Mouse (Mus musculus): ENCODE measurements around the gene Supt3. TPM values are rescaled to one million over a fixed set of nuclear protein-coding genes. Genes with fewer than 3 reads are reported as not detected.

Gene Supt3
- total RNA-seq, 4 experiments from 2014 or later: 9.9 to 20.2 (median 15.0) TPM

DNA sequence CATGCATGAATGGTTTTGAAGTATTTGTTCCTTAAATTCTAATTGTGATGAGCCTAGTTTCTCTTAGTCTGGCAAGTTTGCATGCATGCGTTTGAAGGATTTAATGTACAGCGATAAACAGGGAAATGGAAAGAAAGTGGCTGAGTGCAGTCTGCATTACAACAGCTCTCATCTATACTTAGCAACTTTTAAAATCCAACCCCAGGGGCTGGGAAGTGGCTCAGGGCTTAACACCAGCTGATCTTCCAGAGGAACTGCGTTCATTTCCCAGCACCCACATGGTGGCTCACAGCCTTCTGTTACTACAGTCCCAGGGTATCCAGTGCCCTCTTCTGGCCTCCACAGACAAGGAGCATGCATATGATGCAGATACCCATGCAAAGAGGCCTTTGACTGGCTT, 346.9 kb downstream of the Supt3 start:
- DNase-seq (ENCODE audit: low spot score in 2 of 2): no peak

GRCm38 (mm10) chr17:45128611-45129010, 351.7 kb downstream of the Supt3 start:
- no peak for DNase-seq (ENCODE audit: low spot score in 2 of 2)

- DNase-seq (ENCODE audit: low spot score in 2 of 2): no peak
Measured at GRCm38 (mm10) chr17:45133501-45134400, 356.8 kb downstream of the Supt3 start.

DNA sequence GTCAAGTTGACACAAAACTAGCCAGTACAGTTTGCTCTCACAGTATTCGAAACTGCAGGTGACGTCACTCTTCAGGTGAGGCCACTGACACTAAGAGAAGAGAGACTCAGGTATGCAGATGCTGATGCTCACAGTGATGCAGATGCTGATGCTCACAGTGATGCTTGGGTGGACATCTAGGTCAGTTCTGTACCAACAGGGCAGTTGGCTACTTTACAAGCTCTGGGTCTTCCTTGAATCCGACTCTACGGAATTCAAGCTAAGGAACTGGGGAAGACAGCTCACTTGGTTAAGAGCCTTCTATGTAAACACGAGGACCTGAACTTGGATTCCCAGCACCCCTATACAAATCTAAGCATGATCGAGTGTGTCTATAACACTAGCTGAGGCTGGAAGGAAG, 359.5 kb downstream of the Supt3 start:
- no peak for DNase-seq (ENCODE audit: low spot score in 2 of 2)

- no peak for DNase-seq (ENCODE audit: low spot score in 2 of 2)
Measured at GRCm38 (mm10) chr17:45143043-45143442, 366.1 kb downstream of the Supt3 start.

- DNase-seq (ENCODE audit: low spot score in 2 of 2): no peak
Measured at GRCm38 (mm10) chr17:45144656-45145055, 367.7 kb downstream of the Supt3 start.

DNA sequence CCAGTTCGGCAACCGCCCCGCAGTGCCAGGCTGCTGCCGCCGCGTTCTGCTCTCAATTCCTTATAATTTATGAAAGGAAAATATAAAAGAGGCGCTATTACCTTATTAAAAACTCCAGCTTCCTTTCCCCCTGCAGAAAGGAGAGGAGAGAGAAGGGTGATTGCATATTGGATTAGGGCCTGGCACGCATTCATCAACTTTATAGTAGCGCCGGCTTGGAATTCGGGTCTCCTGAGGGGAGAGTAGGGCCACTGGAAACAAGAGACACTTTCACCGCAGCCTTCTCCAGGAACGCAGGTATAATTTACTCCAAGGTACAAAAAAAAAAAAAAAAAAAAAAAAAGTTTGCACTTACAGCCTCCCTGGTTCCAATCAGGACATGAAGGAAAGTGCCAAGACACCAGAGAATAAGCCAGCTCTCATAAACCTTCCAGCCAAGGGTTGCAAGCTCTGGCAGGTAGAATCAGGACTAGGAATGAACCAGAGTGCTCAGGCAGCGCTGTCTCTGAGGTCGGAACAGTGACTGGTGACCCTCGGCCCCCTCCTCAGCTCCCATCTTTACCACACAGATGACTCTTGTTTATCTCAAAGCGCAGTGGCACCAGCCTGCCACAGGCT, 374.5 kb downstream of the Supt3 start:
- no peak for DNase-seq (ENCODE audit: low spot score in 2 of 2)

- DNase-seq (ENCODE audit: low spot score in 2 of 2): no peak
Measured at GRCm38 (mm10) chr17:45153721-45154120, 376.8 kb downstream of the Supt3 start.

GRCm38 (mm10) chr17:45158171-45158691, 381.3 kb downstream of the Supt3 start:
- no peak for DNase-seq (ENCODE audit: low spot score in 2 of 2)

GRCm38 (mm10) chr17:45160651-45161050, 383.7 kb downstream of the Supt3 start:
- DNase-seq (ENCODE audit: low spot score in 2 of 2): no peak

GRCm38 (mm10) chr17:45165741-45166140, 388.8 kb downstream of the Supt3 start:
- no peak for DNase-seq (ENCODE audit: low spot score in 2 of 2)

Other genes starting within 250 kb of the Supt3 start
- gene Runx2, start 37.6 kb downstream of the Supt3 start, total RNA-seq (2022): under 1 TPM; 0.24 to 0.63 (median 0.42) TPM